Mouse (Mus musculus): ENCODE measurements around the gene Trim37.

- no peak for TF ChIP-seq GATA1 (IDR thresholded peaks at IDR 0.05; ENCODE audit: low read length)
- TF ChIP-seq TAL1 (IDR thresholded peaks at IDR 0.05; ENCODE audit: low read length) = no peak
Observed at GRCm38 (mm10) chr11:87240141-87240832, 113.4 kb downstream of the Trim37 start.

All from erythroblast, embryonic 14.5 days (primary cell).